Mouse (Mus musculus) thymus, adult 2 months (tissue): ENCODE data around the gene Ifitm1. TPM values are rescaled to one million over a fixed set of nuclear protein-coding genes. Genes with fewer than 3 reads are reported as not detected.

Experiments used
- DNase-seq: peaks from one replicate; pipeline ENCODE4 v3.0.0; 2021
- H3K27ac ChIP-seq: fragments of 200-500 bp; 2 replicates; pipeline ENCODE4 v1.5.1; 2012; ENCODE audit warnings: low read length, control low read depth; ENCODE audit not compliant: control insufficient read depth, insufficient read depth
- H3K27me3 ChIP-seq: fragments of 200-500 bp; 2 replicates; pipeline ENCODE4 v1.6.1; 2012; ENCODE audit warnings: mild to moderate bottlenecking, low read length, moderate library complexity, mixed read lengths; ENCODE audit not compliant: control insufficient read depth, insufficient read depth
- H3K36me3 ChIP-seq: fragments of 200-500 bp; 2 replicates; pipeline ENCODE4 v1.6.1; 2012; ENCODE audit warnings: mild to moderate bottlenecking, low read length, moderate library complexity; ENCODE audit not compliant: control insufficient read depth, insufficient read depth
- H3K4me1 ChIP-seq: fragments of 200-500 bp; replicated peaks from 2 replicates; pipeline ENCODE4 v1.6.1; 2012; ENCODE audit warnings: low read length; ENCODE audit not compliant: control insufficient read depth, insufficient read depth
- H3K4me3 ChIP-seq: fragments of 200-500 bp; 2 replicates; pipeline ENCODE4 v1.5.1; 2012; ENCODE audit warnings: mild to moderate bottlenecking, low read length, control low read depth, moderate library complexity; ENCODE audit not compliant: control insufficient read depth, insufficient read depth
- CTCF ChIP-seq: fragments of 200-500 bp; IDR thresholded peaks from 2 replicates; pipeline ENCODE4 v1.5.1; 2012; ENCODE audit warnings: mild to moderate bottlenecking, control low read depth, low read length, moderate library complexity, borderline replicate concordance; ENCODE audit not compliant: control insufficient read depth, poor library complexity, insufficient read depth; ENCODE audit errors: extremely low read depth
- POLR2A ChIP-seq: fragments of 200-500 bp; IDR thresholded peaks from 2 replicates; pipeline ENCODE4 v1.6.1; 2012; ENCODE audit warnings: mild to moderate bottlenecking, low read length, control low read depth, moderate library complexity; ENCODE audit not compliant: control insufficient read depth, poor library complexity, insufficient read depth; ENCODE audit errors: extremely low read depth
- WGBS: fragments of 180-500 bp; shearing (Covaris S2); methylation state at CpG from one replicate; pipeline ENCODE4 v1.1.7; 2018; 5-methylcytosine and 5-hydroxymethylcytosine counted together
- polyA plus RNA-seq: library from polyadenylated mRNA; depleted of rRNA; stranded (reverse); fragments of >200 nt; gene quantifications from 2 replicates; pipeline ENCODE4 v1.2.3, GENCODE M21; 2012

The Ifitm1 gene
- polyA plus RNA-seq, 1 experiment, result 60.9 TPM

DNA sequence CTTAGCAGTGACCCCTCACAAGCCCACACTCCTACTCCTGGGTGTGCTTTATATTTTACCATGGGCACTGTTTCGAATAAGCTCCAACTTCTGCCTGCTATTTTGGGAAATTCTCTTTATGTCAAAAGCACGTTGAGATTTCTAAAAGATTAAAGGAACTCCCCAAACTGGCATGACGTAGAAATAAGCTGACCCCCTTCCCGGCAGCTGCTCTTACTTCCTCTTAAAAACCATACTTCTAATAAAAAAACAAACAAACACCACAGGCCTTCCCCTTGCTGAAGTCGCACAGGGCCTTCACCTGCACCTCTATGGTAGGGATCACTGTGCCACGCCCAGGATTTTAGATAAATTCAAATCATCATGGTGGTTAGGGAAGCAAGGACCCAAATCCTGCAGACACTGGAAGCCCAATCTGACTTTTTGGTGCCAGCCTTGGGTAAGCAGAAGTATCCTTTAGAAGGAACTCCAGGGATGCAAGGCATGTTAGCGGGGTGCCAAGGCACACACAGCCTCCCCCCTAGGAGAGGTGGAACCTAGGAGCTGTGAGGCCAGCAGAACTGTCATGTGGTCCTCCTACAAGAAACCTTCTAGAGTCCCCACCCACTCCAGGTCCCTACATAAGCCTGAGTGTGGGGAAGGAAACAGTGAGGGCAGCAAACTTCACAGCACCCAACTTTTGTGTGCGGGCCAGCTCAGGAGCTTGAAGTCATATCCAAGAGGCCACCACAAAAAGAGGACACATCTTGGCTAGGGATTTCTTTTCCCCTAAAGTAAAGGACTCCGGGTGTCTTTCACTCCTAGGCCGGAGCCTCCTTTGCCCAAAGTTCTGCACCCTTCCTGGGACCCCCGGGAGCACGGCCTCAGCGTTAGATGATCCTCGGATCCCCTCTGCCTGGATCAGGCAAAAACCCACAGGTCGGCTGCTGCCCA, 13.0 kb upstream of the Ifitm1 start:
- TF ChIP-seq CTCF, result no peak
- no peak for TF ChIP-seq POLR2A
- DNase-seq, result no peak
- Histone ChIP-seq H3K27me3 (no peaks in the 10 kb centered on the region), H3K4me3 (no peak overlapping the region), H3K36me3 (no peaks in the 10 kb centered on the region), H3K27ac (no peak overlapping the region), H3K4me1 (peaks cover 16% of the 10 kb centered on the region; the same call in 1 of the 2 replicates)
- 25% methylated on average over 15 of the region's 15 CpGs for WGBS

DNA sequence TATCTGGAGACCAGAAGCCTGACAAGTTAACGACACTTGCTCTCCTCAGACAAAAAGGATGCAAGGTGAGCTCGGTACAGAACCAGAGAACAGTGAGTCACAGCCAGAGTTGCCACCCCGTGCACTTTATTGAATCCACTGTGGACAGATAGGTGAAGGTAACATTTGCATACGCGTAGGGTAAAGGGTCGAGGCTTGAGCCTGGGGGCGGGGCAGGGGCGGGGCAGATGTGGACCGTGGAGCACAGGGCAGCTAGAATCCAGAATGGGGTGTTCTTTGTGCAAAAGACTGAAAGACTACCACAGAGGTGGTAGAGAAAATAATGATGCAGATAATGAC, 12.3 kb upstream of the Ifitm1 start:
- H3K4me1 ChIP-seq, result peaks cover 16% of the 10 kb centered on the region; the same call in 1 of the 2 replicates
- H3K27me3 ChIP-seq, result no peaks in the 10 kb centered on the region
- no peaks in the 10 kb centered on the region for H3K36me3 ChIP-seq
- no peak for TF ChIP-seq CTCF
- TF ChIP-seq POLR2A, result no peak
- H3K4me3 ChIP-seq, result no peak overlapping the region
- DNase-seq, result no peak
- WGBS, result 10% methylated on average over 9 of the region's 9 CpGs
- no peak overlapping the region for H3K27ac ChIP-seq

DNA sequence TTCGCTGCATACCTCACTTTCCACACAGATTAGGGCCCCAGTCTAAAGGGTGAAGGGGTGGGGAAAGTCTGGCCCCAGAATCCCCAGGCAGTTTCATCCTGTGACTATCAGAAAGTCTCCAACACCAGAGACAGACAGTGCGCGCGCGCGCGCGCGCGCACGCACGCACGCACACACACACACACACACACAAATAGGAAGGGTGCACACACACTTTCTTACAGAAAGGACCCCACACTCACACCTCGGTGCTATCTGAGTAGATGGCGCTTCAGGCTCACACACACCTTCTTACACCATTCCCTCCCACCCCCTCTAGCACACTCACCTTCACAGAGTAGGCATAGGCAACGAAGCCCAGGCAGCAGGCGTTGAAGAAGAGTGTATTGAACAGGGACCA, 11.7 kb upstream of the Ifitm1 start:
- Histone ChIP-seq H3K36me3 (no peaks in the 10 kb centered on the region), H3K27ac (no peak overlapping the region), H3K4me1 (peaks cover 16% of the 10 kb centered on the region; the same call in 1 of the 2 replicates), H3K27me3 (no peaks in the 10 kb centered on the region), H3K4me3 (peak overlapping the region; percentile 11)
- 3% methylated on average over 17 of the region's 17 CpGs for WGBS
- DNase-seq, result no peak
- no peak for TF ChIP-seq POLR2A
- no peak for TF ChIP-seq CTCF

DNA sequence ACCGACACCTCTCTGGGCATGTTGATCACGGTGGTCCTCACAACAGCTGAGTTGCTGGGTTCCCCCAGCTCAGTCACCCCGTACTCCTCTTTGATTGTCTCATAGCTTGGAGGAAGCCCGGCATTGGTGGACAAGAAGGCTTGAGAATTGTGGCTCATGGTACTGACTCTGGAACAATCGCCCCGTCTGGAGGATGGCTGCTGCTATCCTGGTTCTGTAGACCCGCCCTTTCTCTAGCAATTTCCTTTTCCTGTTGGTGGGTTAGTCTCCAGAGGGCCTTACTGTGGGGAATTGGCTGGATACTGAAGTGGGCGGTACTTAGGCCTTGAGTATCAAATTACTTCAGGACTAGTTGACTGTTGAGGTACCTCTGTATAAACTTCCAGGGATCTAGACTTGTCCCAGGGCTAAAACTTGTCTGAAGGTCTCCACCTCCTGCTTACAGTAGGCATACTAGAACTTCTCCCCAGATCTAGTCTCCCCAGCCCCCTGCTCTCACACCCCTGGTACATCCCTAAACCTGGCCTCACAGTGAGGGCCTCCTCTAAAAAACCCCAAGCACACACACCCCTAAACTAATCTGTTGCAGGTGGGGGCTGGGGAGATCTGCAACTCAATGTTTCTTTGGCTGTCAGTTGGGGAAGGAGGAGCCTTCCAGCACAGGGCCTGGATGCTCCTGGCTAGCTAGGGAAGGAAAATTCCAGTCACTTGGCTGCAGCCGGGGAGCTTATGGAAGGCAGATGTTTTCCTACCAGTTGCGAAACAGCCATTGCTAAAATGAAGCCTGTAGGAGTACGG, 11.1 kb upstream of the Ifitm1 start, which contains the start of the genes Gm45717 and Ifitm2:
Gm45717 (minus strand) TSS at position 180 of the 798 bp plus-strand sequence.
Ifitm2 (minus strand) TSS at position 230 of the 798 bp plus-strand sequence.
- TF ChIP-seq CTCF, result no peak
- TF ChIP-seq POLR2A, result no peak
- 0 out of 2 replicates have a peak within 1 kb of the TSS, but pooled peaks have one; percentile 0 for H3K27ac ChIP-seq
- peak within 1 kb of the TSS; percentile 11 for H3K4me3 ChIP-seq
- 32% methylated on average over 11 of the region's 11 CpGs for WGBS
- no peak for DNase-seq
- peaks cover 16% of the 10 kb centered on the region; the same call in 1 of the 2 replicates for H3K4me1 ChIP-seq
- no peaks in the 10 kb centered on the region for H3K27me3 ChIP-seq
- no peaks in the 10 kb centered on the region for H3K36me3 ChIP-seq

DNA sequence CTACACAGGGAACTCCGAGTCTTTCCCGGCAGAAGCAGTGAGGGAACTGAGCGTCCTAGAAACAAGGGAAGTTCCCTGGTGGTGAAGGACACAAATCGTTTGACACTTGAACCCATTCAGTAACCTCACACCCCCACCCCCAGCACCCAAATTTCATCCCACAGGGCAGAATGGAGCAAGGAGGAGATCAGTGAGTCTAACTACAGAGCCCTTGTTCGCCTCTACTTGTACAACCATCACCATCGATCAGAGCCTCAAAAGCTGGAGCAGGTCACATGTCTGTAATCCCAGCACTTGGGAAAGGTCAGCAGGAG, 10.5 kb upstream of the Ifitm1 start:
- DNase-seq, result no peak
- Histone ChIP-seq H3K27ac (0 out of 2 replicates have a peak overlapping the region, but pooled peaks have one; percentile 0), H3K4me3 (no peak overlapping the region), H3K36me3 (no peaks in the 10 kb centered on the region), H3K27me3 (no peaks in the 10 kb centered on the region), H3K4me1 (peaks cover 16% of the 10 kb centered on the region; the same call in 1 of the 2 replicates)
- whole genome bisulfite sequencing, result 75% methylated on average over 6 of the region's 6 CpGs
- TF ChIP-seq POLR2A (no peak), CTCF (no peak)
